Mouse (Mus musculus) MEL (cell line): ENCODE results near the gene Sec24a. TPM values are rescaled to one million over a fixed set of nuclear protein-coding genes. Genes with fewer than 3 reads are reported as not detected.

Source experiments
- DNase-seq: peaks from one replicate; pipeline ENCODE4 v3.0.0; 2011; ENCODE audit warnings: low read depth, low spot score
- H3K27ac ChIP-seq: 2 replicates; pipeline ENCODE4 v1.5.1; 2012; ENCODE audit warnings: low read depth, mild to moderate bottlenecking, control low read depth, low read length, moderate library complexity; ENCODE audit not compliant: control insufficient read depth
- H3K27me3 ChIP-seq, 2 experiments: fragments of 150-350 bp in 1 of 2; sonication (generic) in 1 of 2; 2 replicates each; pipeline ENCODE4 v1.6.1; 2012; ENCODE audit warnings: low read length in 2 of 2, mild to moderate bottlenecking in 2 of 2, improper control_type of control experiment in 1 of 2, moderate library complexity in 1 of 2; ENCODE audit not compliant: insufficient read depth in 2 of 2, control insufficient read depth in 1 of 2
- H3K36me3 ChIP-seq, 2 experiments: 2 replicates each; pipeline ENCODE4 v1.6.1; 2012 to 2014; ENCODE audit warnings: low read length in 2 of 2, improper control_type of control experiment in 1 of 2, inconsistent platforms in 1 of 2, mild to moderate bottlenecking in 1 of 2; ENCODE audit not compliant: insufficient read depth in 2 of 2, control insufficient read depth in 1 of 2
- H3K4me1 ChIP-seq, 2 experiments: fragments of 150-350 bp in 1 of 2; sonication (generic) in 1 of 2; 2 replicates each; pipeline ENCODE4 v1.6.1; 2012; ENCODE audit warnings: low read length in 2 of 2, improper control_type of control experiment in 1 of 2, mild to moderate bottlenecking in 1 of 2; ENCODE audit not compliant: insufficient read depth in 2 of 2, control insufficient read depth in 1 of 2
- H3K4me3 ChIP-seq, 2 experiments: fragments of 150-350 bp in 1 of 2; sonication (generic) in 1 of 2; 2 replicates each; pipeline ENCODE4 v1.5.1; 2012; ENCODE audit warnings: low read depth in 2 of 2, low read length in 2 of 2, mild to moderate bottlenecking in 2 of 2, moderate library complexity in 2 of 2, control low read depth in 1 of 2, improper control_type of control experiment in 1 of 2; ENCODE audit not compliant: control insufficient read depth in 1 of 2, insufficient read depth in 1 of 2
- H3K79me2 ChIP-seq: 2 replicates; pipeline ENCODE4 v1.6.1; 2012; ENCODE audit warnings: mild to moderate bottlenecking, low read length, moderate library complexity; ENCODE audit not compliant: control insufficient read depth, poor library complexity, insufficient read depth
- H3K9ac ChIP-seq: 2 replicates; pipeline ENCODE4 v1.6.1; 2012; ENCODE audit warnings: low read depth, mild to moderate bottlenecking, control low read depth, low read length, moderate library complexity; ENCODE audit not compliant: control insufficient read depth, poor library complexity, severe bottlenecking
- H3K9me3 ChIP-seq: fragments of 150-350 bp; sonication (generic); replicated peaks from 2 replicates; pipeline ENCODE4 v1.6.1; 2012; ENCODE audit warnings: mild to moderate bottlenecking, low read length, improper control_type of control experiment, moderate library complexity; ENCODE audit not compliant: insufficient read depth
- BHLHE40 ChIP-seq: IDR thresholded peaks from 2 replicates; pipeline ENCODE4 v1.6.1; 2012; ENCODE audit warnings: low read depth, mild to moderate bottlenecking, inconsistent platforms, low read length, improper control_type of control experiment, borderline replicate concordance
- CHD2 ChIP-seq: IDR thresholded peaks from 2 replicates; pipeline ENCODE4 v1.6.1; 2011; ENCODE audit warnings: low read length, improper control_type of control experiment
- CTCF ChIP-seq, 3 experiments: IDR thresholded peaks in 2 of 3; conservative IDR thresholded peaks in 1 of 3; 2 replicates each; pipeline ENCODE4 v1.5.1; 2011 to 2012; ENCODE audit warnings: low read length in 3 of 3, low read depth in 2 of 3, mild to moderate bottlenecking in 2 of 3, improper control_type of control experiment in 1 of 3, inconsistent platforms in 1 of 3, mixed read lengths in 1 of 3, moderate library complexity in 1 of 3; ENCODE audit not compliant: control insufficient read depth in 1 of 3, insufficient read depth in 1 of 3, poor library complexity in 1 of 3, severe bottlenecking in 1 of 3
- EP300 ChIP-seq, 2 experiments: IDR thresholded peaks; 2 replicates each; pipeline ENCODE4 v1.6.1; 2011; ENCODE audit warnings: improper control_type of control experiment in 2 of 2, low read length in 2 of 2, low read depth in 1 of 2, mild to moderate bottlenecking in 1 of 2
- ETS1 ChIP-seq: IDR thresholded peaks from 2 replicates; pipeline ENCODE4 v1.6.1; 2012; ENCODE audit warnings: low read depth, mild to moderate bottlenecking, inconsistent platforms, low read length, improper control_type of control experiment, moderate library complexity
- JUND ChIP-seq: IDR thresholded peaks from 2 replicates; pipeline ENCODE4 v1.6.1; 2011; ENCODE audit warnings: low read depth, mild to moderate bottlenecking, improper control_type of control experiment, low read length
- KAT2A ChIP-seq: conservative IDR thresholded peaks from 2 replicates; pipeline ENCODE4 v1.6.1; 2012; ENCODE audit warnings: low read depth, low read length, improper control_type of control experiment, inconsistent platforms
- MAZ ChIP-seq: IDR thresholded peaks from 2 replicates; pipeline ENCODE4 v1.6.1; 2012; ENCODE audit warnings: low read depth, mild to moderate bottlenecking, inconsistent platforms, low read length, improper control_type of control experiment
- MEF2A ChIP-seq: IDR thresholded peaks from 2 replicates; pipeline ENCODE4 v1.6.1; 2014; ENCODE audit warnings: low read depth, mild to moderate bottlenecking, inconsistent platforms, low read length, improper control_type of control experiment; ENCODE audit not compliant: poor library complexity, insufficient replicate concordance, severe bottlenecking; ENCODE audit errors: extremely low read depth
- MXI1 ChIP-seq: IDR thresholded peaks from 2 replicates; pipeline ENCODE4 v1.6.1; 2011; ENCODE audit warnings: mild to moderate bottlenecking, low read depth, low read length, improper control_type of control experiment
- MYB ChIP-seq: IDR thresholded peaks from 2 replicates; pipeline ENCODE4 v1.6.1; 2011; ENCODE audit warnings: mild to moderate bottlenecking, low read depth, low read length, improper control_type of control experiment
- NELFE ChIP-seq: IDR thresholded peaks from 2 replicates; pipeline ENCODE4 v1.6.1; 2011; ENCODE audit warnings: low read depth, low read length, improper control_type of control experiment
- NRF1 ChIP-seq: IDR thresholded peaks from 2 replicates; pipeline ENCODE4 v1.6.1; 2014; ENCODE audit warnings: low read depth, mild to moderate bottlenecking, inconsistent platforms, low read length, improper control_type of control experiment, moderate library complexity; ENCODE audit not compliant: poor library complexity, insufficient read depth, severe bottlenecking
- POLR2AphosphoS2 ChIP-seq: IDR thresholded peaks from 2 replicates; pipeline ENCODE4 v1.6.1; 2011; ENCODE audit warnings: low read length, improper control_type of control experiment
- RCOR1 ChIP-seq: IDR thresholded peaks from 2 replicates; pipeline ENCODE4 v1.6.1; 2012; ENCODE audit warnings: low read depth, mild to moderate bottlenecking, inconsistent platforms, low read length, improper control_type of control experiment
- TCF12 ChIP-seq: IDR thresholded peaks from 2 replicates; pipeline ENCODE4 v1.6.1; 2014; ENCODE audit warnings: low read depth, mild to moderate bottlenecking, inconsistent platforms, low read length, improper control_type of control experiment, moderate library complexity
- USF1 ChIP-seq: IDR thresholded peaks from 2 replicates; pipeline ENCODE4 v1.6.1; 2014; ENCODE audit warnings: low read depth, mild to moderate bottlenecking, inconsistent platforms, low read length, improper control_type of control experiment, moderate library complexity
- ZC3H11A ChIP-seq: IDR thresholded peaks from 2 replicates; pipeline ENCODE4 v1.6.1; 2012; ENCODE audit warnings: low read depth, mild to moderate bottlenecking, inconsistent platforms, low read length, improper control_type of control experiment
- polyA plus RNA-seq, 2 experiments: library from polyadenylated mRNA; stranded (reverse) in 1 of 2; unstranded in 1 of 2; fragments of >175 nt in 1 of 2; fragments of >200 nt in 1 of 2; gene quantifications; 2 replicates each; pipeline versions ENCODE4 v1.2.1 to v1.2.4; 2012; ENCODE audit warnings: low replicate concordance in 2 of 2, low read depth in 1 of 2; ENCODE audit not compliant: insufficient read length in 2 of 2, insufficient read depth in 1 of 2, missing spikeins in 1 of 2
- total RNA-seq: library from RNA; depleted of rRNA; stranded (reverse); fragments of 300-350 nt; gene quantifications from 2 replicates; pipeline ENCODE4 v1.2.3, GENCODE M21; 2012

Sec24a gene
- total and polyA plus RNA-seq, 3 experiments = 5.3 to 38.2 (median 14.1) TPM

DNA sequence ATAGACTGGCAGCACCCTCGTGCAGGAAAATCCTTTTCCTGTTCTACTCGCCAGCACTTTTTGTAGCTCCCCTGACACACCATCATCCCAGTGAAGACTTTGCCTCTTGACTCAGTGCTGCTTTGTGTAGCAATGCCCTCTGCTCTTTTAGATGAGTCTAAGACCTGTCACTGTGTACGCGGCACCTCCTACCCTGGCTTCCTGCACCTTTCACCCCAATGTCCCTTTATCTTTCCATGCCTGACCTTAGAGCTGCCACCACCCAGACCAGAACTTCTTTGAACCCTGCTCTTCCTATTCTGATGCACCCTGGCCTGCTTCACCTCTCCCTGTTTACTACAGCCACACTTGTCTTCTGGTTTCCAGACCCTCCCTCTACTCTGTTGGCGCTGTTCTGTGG is 4.9 kb upstream of the Sec24a start:
- H3K4me3 ChIP-seq = no peak overlapping the region
- H3K36me3 ChIP-seq = peaks cover 10 to 19% of the 10 kb centered on the region in 2 experiments
- H3K9ac ChIP-seq = no peak overlapping the region

DNA sequence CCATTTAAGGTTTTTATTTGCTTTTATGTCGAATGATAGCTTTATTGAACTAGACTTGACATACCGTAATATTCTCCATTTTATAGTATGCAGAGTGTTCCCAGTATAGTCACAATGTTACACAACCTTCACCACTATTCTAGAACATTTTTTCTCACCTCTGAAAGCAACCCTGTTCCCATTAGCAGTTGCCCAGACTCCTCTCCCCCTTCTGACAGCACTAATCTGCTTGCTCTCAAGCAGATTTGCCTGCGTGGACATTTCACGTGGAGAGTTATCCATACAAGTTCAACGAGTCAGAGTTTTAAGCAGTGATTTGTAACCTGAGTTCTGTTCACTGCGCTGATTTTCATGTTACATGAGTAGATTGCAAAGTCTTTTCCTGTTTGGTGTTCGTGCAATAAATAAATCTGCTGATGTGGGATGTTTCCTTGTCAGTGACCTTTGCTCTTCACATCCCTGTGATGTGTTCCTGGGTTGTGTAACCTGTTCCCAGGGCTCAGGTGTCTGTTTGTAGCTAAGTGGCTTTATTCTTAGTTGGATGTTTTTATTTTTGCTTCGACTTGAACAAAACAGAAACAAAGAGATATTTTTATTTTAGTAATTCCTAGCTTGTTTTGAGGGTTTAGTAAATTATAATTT is 4.3 kb upstream of the Sec24a start:
- DNase-seq = no peak
- H3K79me2 ChIP-seq = peaks cover 70% of the 10 kb centered on the region
- H3K9ac ChIP-seq = no peak overlapping the region
- no peaks in the 10 kb centered on the region for H3K9me3 ChIP-seq
- H3K36me3 ChIP-seq = peaks cover 8 to 22% of the 10 kb centered on the region in 2 experiments
- no peak overlapping the region for H3K27ac ChIP-seq
- peaks cover 5 to 16% of the 10 kb centered on the region in 2 experiments for H3K4me1 ChIP-seq
- TF ChIP-seq JUND (no peak), ETS1 (no peak), TCF12 (no peak), MXI1 (no peak), MYB (no peak), BHLHE40 (no peak), MEF2A (no peak)
- H3K4me3 ChIP-seq = no peak overlapping the region
- H3K27me3 ChIP-seq = no peaks in the 10 kb centered on the region

More for the DNA sequence above, 4.9 kb upstream of the Sec24a start:
- Histone ChIP-seq H3K27me3 (no peaks in the 10 kb centered on the region), H3K79me2 (peaks cover 72% of the 10 kb centered on the region), H3K27ac (no peak overlapping the region), H3K4me1 (peaks cover 0 to 13% of the 10 kb centered on the region in 2 experiments; a peak in 3 of 4 replicates), H3K9me3 (no peaks in the 10 kb centered on the region)
- DNase-seq = no peak
- TF ChIP-seq ZC3H11A (no peak), CTCF (IDR thresholded peaks at IDR 0.05 in 2 of 3, conservative IDR thresholded peaks at IDR 0.05 in 1 of 3; ENCODE audit: control insufficient read depth in 1 of 3, insufficient read depth in 1 of 3, low read depth in 2 of 3, low read length in 3 of 3, poor library complexity in 1 of 3, severe bottlenecking in 1 of 3) (no peak), MAZ (no peak), USF1 (no peak), CHD2 (no peak), POLR2AphosphoS2 (no peak), RCOR1 (no peak), EP300 (IDR thresholded peaks at IDR 0.05; ENCODE audit: low read depth in 1 of 2, low read length in 2 of 2) (no peak), NELFE (no peak), ETS1 (no peak), NRF1 (no peak), KAT2A (no peak)
